Mouse (Mus musculus): ENCODE data around the gene Slc25a21.

Slc25a21 gene

DNA sequence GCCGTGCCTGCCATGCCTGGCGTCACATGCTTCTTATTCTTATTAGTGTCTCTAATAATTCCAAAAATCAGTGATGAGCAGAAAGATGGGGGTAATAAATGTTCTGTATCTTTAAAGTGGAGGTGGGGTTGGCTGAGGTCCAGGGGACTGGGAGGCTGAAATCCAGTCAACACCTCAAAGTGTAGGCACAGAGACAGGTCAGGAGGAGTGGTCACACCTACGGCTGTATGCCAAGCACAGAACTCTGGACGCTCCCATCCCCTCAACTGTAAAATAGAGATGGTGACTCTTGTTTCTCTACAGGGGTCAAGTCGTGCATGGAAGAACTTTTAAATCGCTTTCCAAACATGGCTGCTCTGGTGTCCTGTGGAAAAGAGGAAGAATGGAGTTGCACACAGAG, 429.8 kb downstream of the Slc25a21 start:
- no peak for DNase-seq (ENCODE audit: low read depth)

DNA sequence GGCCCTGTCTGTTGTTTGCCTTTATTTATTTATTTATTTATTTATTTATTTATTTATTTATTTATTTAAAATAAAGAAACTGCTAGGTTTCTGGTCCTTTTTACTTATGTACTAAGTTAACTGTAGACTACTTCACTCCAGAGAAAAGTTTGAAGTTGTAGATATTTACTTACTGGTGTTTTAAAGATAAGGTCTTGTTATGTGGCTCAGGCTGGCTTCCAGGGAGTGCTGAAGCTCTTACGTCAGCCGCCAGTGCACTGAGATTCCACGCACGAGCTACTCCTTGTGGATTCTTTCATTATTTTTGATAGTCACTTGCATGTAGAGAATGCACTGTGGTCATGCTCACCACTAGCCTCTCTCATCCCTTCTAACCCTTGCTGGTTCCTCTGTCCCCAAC, 460.2 kb downstream of the Slc25a21 start:
- DNase-seq (ENCODE audit: low read depth), result no peak

GRCm38 (mm10) chr12:56727631-56728030, 469.6 kb downstream of the Slc25a21 start:
- DNase-seq (ENCODE audit: low read depth), result no peak

GRCm38 (mm10) chr12:56718707-56719051, 478.6 kb downstream of the Slc25a21 start:
- DNase-seq (ENCODE audit: low read depth), result no peak

DNA sequence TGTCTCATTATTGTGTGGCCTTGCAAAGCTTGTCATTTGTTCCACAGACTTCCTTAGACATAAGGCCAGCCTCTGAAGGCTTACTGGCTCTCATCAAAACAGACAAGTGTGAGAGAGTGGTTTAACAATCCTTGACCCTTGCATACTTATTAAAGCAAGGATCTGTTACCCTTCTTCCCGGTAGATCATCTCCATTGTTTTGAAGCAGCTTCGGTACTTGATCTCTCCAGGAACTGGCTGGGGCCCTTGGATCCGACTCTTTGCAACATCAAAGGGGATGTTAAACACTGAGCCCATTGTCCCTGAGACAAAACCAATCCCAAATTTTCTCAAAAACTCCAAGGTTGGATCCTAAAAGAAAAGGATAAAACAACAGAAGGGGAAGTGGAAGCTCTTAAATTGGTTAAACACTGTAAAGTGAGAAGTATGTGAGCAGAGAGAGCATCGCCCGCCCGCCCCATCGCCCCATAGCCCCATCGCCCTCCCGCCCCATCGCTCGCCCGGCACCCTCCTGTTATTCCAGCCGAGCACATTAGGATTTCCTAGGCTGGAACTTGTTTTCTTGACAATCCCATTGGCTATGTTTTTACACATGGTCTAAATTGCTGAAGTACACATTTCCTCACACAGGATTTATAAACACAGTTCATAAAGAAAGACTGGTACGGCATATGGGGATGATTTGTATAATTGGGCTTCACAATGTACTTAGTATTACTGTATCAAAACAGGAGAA, 479.1 kb downstream of the Slc25a21 start:
- DNase-seq (ENCODE audit: low read depth), result no peak

DNA sequence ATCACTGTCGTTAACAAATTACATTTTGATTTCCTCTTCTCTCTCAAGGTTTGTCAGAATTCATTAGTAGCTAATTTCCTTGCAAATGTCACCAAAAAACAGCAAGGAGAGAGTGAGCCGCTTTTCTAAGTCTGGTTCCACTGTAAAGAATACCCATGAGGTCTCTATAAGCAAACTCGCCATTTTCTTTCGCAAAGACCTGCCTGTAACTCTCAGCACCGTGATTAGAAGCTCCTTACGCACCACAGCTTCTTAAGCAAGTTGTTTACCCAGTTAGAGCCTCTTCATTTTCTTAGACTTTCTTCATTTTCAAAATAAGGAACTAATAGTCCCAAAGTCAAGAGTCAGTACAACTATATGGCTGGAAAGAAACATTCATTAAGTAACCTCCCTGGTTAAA, 496.3 kb downstream of the Slc25a21 start:
- no peak for DNase-seq (ENCODE audit: low read depth)

DNA sequence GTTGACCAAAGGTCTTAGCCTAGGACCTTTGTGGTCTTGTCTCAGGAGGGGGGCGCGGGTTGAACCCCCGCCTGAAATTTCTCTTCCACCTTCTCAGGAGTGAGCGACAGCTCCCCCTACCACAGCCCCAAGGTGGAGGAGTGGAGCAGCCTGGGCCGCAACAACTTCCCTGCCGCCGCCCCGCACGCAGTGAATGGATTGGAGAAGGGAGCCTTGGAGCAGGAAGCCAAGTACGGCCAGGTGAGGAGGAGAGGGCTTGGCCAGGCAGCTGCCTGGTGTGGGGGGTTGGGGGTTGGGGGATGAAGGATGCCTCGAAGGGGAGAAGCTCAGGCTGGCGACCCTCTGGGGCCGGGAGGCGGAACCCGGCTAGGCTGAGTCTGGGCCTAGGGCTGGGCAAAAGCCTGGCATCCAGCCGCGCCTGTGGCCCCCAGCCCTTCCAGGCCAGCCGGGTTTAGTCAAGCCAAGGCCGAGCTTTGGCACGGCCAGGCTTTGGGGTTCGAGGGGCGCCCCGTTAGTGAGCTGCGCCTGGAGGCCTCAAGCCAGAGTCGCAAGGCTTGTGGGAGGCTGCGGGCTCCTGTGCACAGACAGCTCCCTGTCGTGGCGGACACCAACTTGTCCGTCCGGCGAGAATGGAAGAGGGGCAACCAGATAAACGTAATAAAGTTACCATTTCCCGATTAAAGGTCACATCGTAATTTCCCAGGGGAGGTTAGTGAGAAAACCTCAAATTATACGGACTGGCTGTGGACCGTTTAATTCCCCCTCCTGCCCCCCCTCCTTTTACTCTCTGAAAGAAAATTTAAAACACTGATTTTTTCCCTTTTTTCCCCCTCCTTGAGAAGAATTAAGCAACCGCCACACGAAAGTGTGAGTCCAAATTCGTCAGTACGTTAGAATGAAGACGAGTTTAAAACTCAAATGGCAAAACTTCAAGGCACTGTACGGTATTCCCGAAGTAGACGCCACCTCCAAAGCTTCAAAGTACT, 497.1 kb downstream of the Slc25a21 start:
- DNase-seq (ENCODE audit: low read depth), result no peak

DNA sequence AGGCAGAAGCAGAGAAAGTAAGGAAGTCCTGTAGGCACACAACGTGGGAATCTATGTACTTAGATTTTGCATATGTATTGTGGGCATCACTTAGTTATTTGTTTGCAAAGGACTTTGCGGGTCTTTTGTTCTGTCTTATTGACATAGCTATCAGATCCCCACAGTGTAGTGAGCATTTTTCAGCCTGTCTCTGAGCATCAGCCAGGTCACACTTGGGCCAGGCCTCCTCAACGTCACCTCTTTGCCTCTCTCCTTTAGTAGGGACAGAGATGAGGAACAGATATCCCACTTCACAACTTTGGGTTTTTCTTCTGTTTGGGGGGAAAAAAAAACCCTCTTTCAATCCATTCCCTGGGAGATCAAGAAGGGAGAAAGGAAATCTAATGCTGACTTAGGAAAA, 497.9 kb downstream of the Slc25a21 start:
- DNase-seq (ENCODE audit: low read depth), result no peak

DNA sequence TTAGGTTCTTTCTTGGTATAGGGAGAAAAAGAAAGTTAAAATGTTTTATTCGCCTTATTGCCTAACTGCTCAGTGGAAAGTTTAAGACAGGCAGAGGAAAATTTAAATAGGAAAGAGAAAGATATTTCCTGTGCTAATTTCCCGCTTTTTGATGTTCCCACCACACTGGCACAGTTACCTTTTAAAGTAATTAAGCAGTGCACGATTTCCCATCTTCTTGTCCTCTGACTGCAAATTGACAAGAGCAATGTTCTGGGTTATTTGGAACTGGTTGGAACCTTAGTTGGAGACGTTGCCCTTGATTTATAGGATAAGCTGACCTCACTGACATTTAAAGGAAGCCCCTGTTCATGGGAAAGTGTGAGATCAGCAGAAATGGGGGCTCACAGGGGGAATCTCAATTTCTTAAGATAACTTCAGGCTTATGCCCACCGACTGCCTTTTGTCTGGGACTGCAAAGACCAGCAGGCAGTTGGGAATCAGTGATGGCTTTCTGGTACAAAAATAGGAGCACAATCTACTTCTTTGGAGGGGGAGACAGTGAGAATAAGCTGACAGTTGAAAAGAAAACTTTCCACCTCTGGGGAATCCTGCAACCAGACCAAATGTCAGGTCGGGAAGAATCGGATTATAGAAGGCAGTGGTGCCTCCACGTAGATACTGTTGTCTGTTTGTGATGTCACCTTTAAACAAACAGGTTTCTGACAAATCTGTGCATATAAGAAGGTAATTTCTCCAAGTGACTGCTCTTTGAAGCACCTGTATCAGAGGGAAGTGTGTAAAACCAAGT, 498.9 kb downstream of the Slc25a21 start:
- no peak for DNase-seq (ENCODE audit: low read depth)

DNA sequence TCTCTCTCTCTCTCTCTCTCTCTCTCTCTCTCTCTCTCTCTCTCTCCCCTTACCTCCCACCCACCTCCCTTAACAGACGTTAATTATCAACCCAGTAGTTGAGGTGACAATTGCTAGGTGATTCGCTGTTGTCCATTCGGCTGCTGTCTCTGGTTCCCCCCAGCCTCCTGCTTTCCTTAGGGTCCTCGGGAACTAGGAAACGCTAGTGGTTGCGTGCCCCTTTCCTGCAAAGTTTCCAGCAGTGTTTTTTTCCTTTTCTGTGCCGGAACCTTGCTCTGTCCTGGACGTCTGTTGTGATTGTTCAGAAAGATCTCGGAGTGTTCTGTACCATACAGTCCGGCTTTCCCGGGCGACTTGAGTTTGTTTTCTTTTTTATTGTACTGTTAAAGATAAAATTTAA, 499.5 kb downstream of the Slc25a21 start:
- no peak for DNase-seq (ENCODE audit: low read depth)

DNA sequence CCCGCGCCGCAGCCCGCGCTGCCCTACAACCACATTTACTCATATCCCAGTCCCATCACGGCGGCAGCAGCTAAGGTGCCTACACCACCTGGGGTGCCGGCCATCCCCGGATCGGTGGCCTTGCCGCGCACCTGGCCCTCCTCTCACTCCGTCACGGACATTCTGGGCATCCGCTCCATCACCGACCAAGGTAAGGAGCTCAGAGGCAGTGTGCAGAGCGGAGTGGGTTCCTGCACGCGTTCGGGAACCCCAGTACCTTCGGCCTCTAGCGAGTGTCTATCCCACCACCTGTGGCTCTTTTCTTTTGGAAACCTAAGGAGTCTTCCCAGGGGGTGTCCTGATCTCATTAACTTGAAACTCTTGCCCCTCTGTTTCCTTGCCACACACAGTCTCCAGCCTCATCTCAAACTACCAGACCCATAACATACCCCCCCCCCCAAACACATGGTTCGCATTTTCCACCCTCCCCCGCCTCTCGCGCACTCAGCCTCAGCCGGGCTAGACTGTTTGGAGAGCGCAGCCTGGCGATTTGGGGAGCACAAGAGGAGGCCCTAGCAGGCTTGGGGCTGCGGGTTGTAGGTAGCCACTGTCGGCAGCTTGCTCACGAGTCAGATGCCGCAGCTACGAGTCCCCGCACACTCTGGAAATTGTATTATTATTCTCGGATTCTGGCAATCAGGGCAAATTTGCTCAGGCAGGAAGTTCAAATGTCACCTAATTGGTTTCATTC, 500.1 kb downstream of the Slc25a21 start:
- no peak for DNase-seq (ENCODE audit: low read depth)

DNA sequence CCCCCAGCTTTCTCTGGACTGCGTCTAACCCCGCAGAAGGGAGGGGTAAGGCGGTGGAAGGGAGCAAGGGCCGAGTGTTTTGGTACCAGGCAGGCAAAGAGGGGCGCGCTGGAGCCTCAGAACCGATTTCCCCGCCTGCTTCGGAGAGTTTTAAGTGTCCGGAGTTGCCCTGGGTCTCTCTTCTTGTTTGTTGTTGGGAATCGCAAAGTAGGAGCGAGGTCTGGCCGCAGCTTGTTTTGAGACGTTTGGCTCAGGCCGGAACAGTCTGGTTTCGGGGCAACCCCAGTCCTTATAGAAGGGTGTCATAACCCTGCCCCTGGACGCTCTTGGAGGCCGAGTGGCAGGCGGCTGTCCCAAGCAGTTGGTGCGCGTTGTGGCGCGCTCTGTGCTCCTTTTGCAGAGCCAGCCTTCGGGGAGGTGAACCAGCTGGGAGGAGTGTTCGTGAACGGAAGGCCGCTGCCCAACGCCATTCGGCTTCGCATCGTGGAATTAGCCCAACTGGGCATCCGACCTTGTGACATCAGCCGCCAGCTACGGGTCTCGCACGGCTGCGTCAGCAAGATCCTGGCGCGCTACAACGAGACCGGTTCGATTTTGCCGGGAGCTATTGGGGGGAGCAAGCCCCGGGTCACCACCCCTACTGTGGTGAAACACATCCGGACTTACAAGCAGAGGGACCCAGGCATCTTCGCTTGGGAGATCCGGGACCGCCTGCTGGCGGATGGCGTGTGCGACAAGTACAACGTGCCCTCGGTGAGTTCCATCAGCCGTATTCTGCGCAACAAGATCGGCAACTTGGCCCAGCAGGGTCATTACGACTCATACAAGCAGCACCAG, 500.9 kb downstream of the Slc25a21 start:
- DNase-seq (ENCODE audit: low read depth), result no peak

GRCm38 (mm10) chr12:56695358-56696173, 501.7 kb downstream of the Slc25a21 start:
- DNase-seq (ENCODE audit: low read depth), result no peak

DNA sequence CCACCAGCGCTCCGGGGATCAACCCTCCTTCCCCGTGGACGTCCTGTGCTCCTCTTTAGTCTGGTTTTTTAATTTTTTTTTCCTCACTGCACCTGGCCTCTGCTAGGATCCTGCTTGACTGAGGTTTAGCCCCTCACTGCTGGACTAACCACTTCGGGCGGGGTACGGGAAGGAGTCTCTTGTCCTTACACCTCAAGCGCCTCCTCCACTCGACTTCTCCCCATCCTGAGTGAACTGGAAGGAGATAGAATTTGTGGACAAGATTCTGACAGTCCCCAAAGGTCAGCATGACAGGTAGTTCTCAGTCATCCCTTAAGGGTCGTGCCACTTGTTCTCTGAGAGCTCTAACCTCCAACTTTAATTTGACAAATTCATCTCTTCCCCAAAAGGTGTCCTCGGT, 502.3 kb downstream of the Slc25a21 start:
- DNase-seq (ENCODE audit: low read depth), result no peak

DNA sequence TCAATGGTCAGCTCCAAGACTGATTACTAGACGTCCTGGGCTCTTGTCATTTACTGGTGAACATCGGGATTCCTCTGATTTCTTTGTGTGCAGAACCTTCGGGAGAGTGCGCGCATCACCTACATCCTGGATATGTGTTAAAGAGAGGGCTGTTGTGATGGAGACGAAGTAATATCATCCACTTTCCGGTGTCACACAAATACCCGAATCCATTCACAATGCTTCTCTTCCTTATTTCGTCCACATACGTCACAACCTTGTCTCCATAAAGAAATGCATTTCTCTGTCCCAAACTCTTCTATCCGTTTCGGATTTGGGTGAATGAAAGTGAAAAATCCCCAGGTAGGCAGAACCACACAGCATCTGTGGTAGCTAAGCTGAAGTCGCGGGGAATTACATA, 502.9 kb downstream of the Slc25a21 start:
- no peak for DNase-seq (ENCODE audit: low read depth)

- DNase-seq (ENCODE audit: low read depth), result no peak
These were observed 503.7 kb downstream of the Slc25a21 start for GRCm38 (mm10) chr12:56693411-56694098.

DNA sequence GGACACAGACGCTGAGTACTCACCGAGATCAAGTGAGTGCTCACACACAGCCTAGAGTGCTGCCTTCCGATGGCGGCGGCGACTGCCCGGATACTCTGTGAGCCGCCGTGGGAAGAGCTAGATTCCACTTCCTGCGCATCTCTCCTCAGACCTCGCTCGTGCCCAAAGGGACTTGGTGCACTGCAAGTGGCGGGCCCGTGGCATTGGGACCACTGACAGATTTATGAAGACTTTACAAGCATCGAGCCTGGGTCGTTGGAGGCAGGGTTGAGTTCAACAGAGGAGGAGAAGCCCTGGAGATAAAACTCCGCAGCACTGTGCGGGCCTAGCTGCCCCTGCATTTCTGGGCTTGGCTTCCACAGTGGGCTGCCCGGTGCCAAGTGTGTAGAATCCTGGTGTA, 504.7 kb downstream of the Slc25a21 start:
- no peak for DNase-seq (ENCODE audit: low read depth)

GRCm38 (mm10) chr12:56691427-56692079, 505.7 kb downstream of the Slc25a21 start, which contains the start of gene Pax9:
Gene Pax9, plus strand, starts transcription at chr12:56691767.
- no peak for DNase-seq (ENCODE audit: low read depth)

DNA sequence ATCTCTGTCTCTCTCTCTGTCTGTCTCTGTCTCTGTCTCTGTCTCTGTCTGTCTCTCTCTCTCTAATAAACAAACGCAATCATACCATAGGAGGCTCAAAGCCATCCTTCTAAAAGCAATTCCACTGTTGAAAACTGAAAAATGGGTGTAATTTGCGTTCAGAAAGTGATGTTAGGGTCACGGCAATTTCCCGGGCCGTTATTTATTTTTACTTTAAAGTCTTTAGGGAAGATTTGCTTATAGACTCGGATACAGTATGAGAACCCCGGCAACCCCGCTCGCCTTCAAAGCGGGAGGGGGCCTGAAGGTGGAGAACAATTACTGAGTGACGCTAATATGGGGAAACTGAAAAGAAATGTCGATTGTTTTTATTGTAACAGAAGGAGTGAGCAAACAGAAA, 506.3 kb downstream of the Slc25a21 start:
- no peak for DNase-seq (ENCODE audit: low read depth)
